Mouse (Mus musculus) heart, postnatal 14 days (tissue): Measurements from ENCODE around the gene Ctdspl. TPM values are rescaled to one million over a fixed set of nuclear protein-coding genes. Genes with fewer than 3 reads are reported as not detected.
A peak's percentile ranks its signal among the peaks of the same experiment; 100 is the strongest.

Source experiments
- DNase-seq, 2 experiments: peaks; one replicate each; pipeline ENCODE4 v3.0.0; 2021 to 2022
- intact Hi-C: fragments of 180-260 bp; cut with DNase I; formaldehyde crosslinking; loops from one replicate; pipeline ENCODE4 v1.15.1; 2025
- total RNA-seq, 2 experiments: library from RNA; stranded (reverse); gene quantifications; 2 replicates each; pipeline ENCODE4 v1.2.3; 2021

The Ctdspl gene
- total RNA-seq, 2 experiments from 2014 or later: 12.3 to 13.7 TPM

DNA sequence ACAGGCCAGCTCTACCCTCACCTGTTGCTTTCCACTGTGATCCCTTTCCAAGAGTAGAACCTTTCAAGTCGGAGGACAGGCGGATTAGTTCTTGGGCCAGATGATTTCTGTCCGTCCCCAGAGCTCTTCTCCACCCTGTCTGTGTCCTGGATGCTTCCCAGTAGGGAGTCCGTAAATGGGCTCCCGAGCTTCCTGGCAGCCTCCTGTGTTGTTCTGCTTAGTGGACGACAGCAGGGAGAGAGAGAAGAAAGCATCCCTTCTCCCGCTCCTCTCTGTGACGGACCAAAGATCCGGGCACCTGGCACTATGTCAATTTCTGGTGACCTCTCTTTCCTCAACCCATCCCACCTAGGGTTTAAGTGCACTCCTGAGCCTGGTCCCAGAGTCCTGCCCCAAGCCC is 49.5 kb downstream of the Ctdspl start:
- intact Hi-C loops: loop anchor here (2.0 to 5.0 kb wide), 2 partner anchors 15 to 48 kb away; partner anchors contain the start of gene Ctdspl

GRCm38 (mm10) chr9:118976561-118976960 is 50.3 kb downstream of the Ctdspl start:
- DNase-seq: no peak
- intact Hi-C loops: loop anchor here (5.0 kb wide), 1 partner anchor 49 kb away; the partner anchor contains the start of gene Ctdspl

More for the DNA sequence above, 49.5 kb downstream of the Ctdspl start:
- no peak for DNase-seq

GRCm38 (mm10) chr9:118977425-118977824 is 51.2 kb downstream of the Ctdspl start:
- intact Hi-C loops: loop anchor here (5.0 kb wide), 1 partner anchor 50 kb away; the partner anchor contains the start of gene Ctdspl
- DNase-seq: no peak

GRCm38 (mm10) chr9:118980411-118980823 is 54.2 kb downstream of the Ctdspl start:
- peak; percentile 56 to 64 for DNase-seq
- intact Hi-C loops: no loop called here

- no peak for DNase-seq
- intact Hi-C loops: no loop called here
Measured at GRCm38 (mm10) chr9:118984650-118985432, 58.6 kb downstream of the Ctdspl start.

DNA sequence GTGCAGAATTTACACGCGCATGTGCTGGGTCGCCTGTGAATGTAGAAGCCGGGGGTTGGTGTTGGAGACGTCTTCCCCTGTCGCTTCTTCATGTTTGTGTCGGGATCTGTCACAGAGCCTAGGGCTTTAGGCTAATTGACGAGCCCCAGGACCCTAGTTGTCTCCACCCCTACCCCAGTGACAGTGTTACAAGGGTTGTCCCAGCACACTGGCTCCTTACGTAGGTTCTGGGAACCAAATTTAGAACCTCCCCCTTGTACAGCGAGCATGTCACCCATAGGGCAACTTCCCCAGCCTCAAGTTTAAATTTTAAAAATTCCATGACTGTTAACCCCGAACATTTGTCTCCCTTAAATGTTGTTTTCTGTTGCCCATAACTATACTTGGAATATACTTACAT is 60.0 kb downstream of the Ctdspl start:
- no peak for DNase-seq
- intact Hi-C loops: no loop called here

GRCm38 (mm10) chr9:118988787-118989580 is 62.7 kb downstream of the Ctdspl start:
- DNase-seq: no peak
- intact Hi-C loops: no loop called here

DNA sequence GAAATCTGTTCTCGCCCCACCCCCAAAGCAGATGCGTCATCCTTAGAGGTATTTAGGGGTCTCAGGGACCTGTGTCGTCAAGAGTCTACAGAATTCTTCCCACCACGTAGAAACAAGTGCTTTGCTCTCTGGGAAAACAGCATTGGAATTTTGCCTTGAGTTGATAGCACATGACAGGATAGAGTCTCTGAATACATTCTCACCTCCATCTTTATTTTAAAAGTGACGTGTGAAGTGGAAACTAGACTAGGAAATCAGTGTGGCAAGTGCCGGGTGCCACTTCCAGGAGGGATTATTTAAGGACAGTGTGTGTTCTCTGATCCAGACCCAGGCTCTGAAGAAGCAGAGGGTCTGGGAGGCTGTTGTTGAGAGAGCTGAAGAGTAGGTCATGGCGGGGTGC is 64.2 kb downstream of the Ctdspl start:
- DNase-seq: no peak
- intact Hi-C loops: no loop called here

DNA sequence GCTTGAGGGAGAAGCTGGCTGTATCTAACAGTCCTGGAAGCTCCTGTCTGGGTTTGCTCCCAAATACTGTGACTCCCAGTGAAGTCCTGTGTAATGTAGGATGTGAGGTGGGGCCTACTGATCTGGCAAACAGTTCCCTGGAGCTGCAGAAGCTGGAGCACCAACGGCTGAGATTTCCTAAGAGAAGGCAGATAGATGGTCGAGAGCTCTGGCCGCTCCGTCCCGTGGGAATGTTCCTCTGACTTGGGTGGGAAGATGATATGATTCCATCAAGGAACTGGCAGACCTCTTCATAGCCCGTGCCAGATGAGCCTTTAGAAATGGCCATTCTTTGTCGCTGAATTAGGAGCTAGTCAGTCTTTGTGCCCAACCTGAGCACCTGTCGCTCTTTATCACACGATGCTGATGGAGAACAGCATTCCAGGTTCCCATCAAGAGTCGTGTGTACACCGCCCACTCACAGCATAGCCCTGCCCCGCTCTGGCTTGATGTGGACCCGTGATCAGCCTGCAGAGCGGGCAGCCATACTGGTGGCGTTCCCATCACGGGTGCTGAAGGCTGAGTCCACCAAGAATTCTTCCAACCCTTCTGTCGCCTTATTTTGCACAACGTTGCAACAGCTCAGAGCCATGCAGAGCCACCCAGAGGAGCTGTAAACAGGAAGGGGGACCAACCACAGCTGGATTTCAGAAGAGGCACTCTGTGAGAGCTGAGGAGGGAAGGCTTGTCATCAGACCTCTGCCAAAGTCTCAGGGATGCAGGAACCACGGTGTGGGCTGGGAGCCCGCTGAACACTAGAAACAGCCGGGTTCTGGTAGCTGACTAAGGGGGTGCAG is 65.7 kb downstream of the Ctdspl start:
- intact Hi-C loops: no loop called here
- no peak for DNase-seq

GRCm38 (mm10) chr9:118992586-118992955 is 66.3 kb downstream of the Ctdspl start:
- intact Hi-C loops: no loop called here

GRCm38 (mm10) chr9:118994524-118995227 is 68.4 kb downstream of the Ctdspl start:
- intact Hi-C loops: no loop called here

More at GRCm38 (mm10) chr9:118992586-118992955, 66.3 kb downstream of the Ctdspl start:
- no peak for DNase-seq

DNA sequence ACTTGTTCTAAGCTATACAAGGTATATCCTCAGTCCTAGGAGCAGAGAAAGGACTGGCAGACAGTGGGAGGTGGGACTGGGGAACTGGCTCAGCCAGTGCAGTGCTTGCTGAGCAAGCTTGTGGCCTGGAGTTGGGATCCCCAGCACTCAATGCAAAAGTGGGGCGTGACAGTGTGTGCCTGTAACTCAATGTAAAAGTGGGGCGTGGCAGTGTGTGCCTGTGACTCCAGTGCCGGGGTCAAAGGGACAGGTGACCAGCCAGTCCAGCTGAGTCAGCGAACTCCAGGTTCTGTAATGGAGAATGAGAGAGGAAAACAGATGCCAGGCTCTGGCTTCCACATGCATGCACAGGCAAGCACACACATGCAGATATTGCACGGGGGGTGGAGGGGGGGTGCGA is 69.3 kb downstream of the Ctdspl start:
- intact Hi-C loops: no loop called here
- no peak for DNase-seq

More at GRCm38 (mm10) chr9:118994524-118995227, 68.4 kb downstream of the Ctdspl start:
- DNase-seq: no peak

DNA sequence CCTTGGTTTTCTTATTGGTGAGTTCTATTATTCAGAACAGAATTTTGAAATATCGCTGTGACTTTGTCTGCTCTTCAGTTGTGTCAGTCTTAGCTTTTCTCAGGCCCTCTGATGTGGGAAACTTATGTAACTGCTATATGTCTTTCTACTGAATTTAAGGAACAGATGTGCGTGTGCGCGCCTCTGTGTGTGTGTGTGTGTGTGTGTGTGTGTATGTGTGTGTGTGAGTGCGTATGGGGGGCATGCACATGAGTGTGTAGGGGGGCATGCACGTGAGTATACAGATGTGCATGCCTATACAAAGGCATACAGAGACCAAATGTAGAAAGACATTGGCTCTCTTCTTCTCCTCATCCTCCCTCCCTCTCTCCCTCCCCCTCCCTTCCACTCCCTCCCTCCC is 71.0 kb downstream of the Ctdspl start:
- no peak for DNase-seq
- intact Hi-C loops: no loop called here

GRCm38 (mm10) chr9:119000196-119000595 is 73.9 kb downstream of the Ctdspl start:
- DNase-seq: no peak
- intact Hi-C loops: no loop called here

DNA sequence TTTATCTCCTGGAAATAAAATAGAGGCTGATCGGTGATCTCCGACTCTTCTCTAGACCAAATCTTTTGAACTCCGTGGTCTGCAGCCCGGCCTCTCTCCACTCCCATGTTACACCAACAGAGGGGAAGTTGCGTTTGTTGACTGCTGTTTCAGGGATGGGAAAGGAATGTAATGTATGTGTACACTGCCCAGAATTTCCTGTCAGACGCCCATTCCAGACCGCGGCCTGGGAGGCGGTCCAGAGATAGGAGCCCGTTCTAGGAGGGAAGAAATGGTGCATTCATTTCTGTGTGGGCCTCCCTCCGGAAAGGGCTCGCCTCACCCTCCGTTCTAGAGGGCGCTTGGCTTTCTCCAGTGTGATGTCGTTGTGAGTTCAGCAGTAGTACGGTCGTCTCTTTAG is 76.0 kb downstream of the Ctdspl start:
- peak; percentile 46 to 57 for DNase-seq
- intact Hi-C loops: no loop called here

- intact Hi-C loops: loop anchor here (2.0 kb wide), 1 partner anchor 77 kb away; the partner anchor contains the start of gene Ctdspl
- no peak for DNase-seq
Measured at GRCm38 (mm10) chr9:119003990-119004702, 77.9 kb downstream of the Ctdspl start.

- intact Hi-C loops: loop anchor here (2.0 kb wide), 1 partner anchor 78 kb away; the partner anchor contains the start of gene Ctdspl
- no peak for DNase-seq
Measured at GRCm38 (mm10) chr9:119004703-119005076, 78.4 kb downstream of the Ctdspl start.

DNA sequence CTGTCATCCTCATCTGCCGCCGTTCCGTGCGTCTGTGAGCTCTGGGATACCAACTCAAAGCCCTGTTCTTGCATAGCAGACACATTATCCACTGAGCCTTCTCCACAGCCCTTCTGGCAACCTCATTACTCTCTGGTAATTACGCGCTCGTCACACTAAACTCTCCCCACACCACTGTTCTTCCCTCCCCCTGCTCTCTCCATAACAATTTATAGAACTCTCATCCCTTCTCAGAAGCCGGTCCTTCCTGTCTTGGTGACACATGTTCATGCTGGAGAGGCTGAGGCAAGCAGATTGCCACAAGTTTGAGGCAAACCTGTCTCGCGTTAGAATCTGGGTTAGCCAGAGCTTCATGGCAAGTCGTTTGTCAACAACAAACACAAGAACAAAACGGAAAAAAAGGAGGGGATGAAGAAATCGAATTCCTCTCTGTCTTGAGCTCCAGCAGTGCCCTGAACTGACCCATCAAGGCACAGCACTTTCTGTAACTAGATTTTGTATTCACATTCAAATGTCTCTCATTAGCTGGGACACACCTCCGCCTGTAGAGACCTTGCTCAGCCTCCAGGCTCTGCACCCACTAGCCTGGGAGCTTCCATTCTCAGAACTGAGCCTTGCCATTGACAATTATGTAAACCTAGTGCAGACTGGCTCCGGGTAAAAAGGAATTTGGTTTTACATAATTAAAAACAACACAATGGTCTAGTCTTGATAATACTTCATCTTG is 79.2 kb downstream of the Ctdspl start:
- intact Hi-C loops: loop anchor here (2.0 kb wide), 1 partner anchor 79 kb away; the partner anchor contains the start of gene Ctdspl
- no peak for DNase-seq
